8 mouse cellular contexts compared by ENCODE assay signal in the genomic region with DNA sequence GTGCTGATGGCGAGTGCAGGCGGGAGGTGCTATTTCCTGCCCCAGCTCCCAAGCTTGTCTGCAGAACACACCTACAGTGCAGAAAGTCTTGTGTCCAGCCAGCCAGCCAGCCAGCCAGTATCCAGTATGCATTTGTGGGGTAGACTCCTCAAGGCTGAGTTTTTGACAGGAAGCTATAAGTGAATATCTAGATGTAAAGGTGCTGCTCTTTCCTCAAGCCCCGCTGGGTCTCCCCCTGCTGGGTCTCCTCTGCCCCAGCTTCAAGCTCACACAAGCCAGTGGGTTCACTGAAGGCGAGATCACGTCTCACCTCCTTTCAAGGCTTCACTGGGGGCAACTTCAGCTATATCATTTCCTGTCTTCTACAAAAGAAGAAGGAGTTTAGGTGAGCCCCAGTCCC. TPM values are rescaled to one million over a fixed set of nuclear protein-coding genes. Genes with fewer than 3 reads are reported as not detected.
DNase-seq lines count a peak whose midpoint lies in the region; ATAC-seq lines count a peak whose summit lies in the region.

No protein-coding gene starts in this region.

- H3K27ac ChIP-seq in midbrain, embryonic 10.5 days (replicated peaks): peak overlapping the region; percentile 81

- H3K36me3 ChIP-seq in midbrain, embryonic 10.5 days: peaks cover 2% of the 10 kb centered on the region

- H3K4me3 ChIP-seq in midbrain, embryonic 10.5 days: peak overlapping the region; percentile 45

- no peaks in the 10 kb centered on the region for H3K9me3 ChIP-seq in midbrain, embryonic 10.5 days (replicated peaks)

- ATAC-seq in CD4-positive, CD25-positive, alpha-beta regulatory T cell, adult 4 months: no peak

- peaks cover 44% of the 10 kb centered on the region for H3K4me1 ChIP-seq in midbrain, embryonic 10.5 days

- 46% methylated on average over 5 of the region's 5 CpGs for WGBS in midbrain, embryonic 10.5 days

- DNase-seq in CD4-positive, CD25-positive, alpha-beta regulatory T cell, adult 2 months (ENCODE audit: low read depth, low spot score): peak; percentile 67
- peak; percentile 48 to 58 for DNase-seq in spleen, postnatal 36 days (ENCODE audit: low spot score in 2 of 2)
- DNase-seq in spleen, postnatal 4 days (ENCODE audit: low spot score in 2 of 2): no peak
- no peak for DNase-seq in midbrain, embryonic 10.5 days (ENCODE audit: low spot score)
- peak; percentile 77 for DNase-seq in thymus, postnatal 4 days
- DNase-seq in adrenal gland, postnatal 25 days: no peak
- DNase-seq in cerebellum, postnatal 10 days: no peak

- H3K27me3 ChIP-seq in midbrain, embryonic 10.5 days (ENCODE audit: low read depth, poor library complexity, severe bottlenecking): peaks cover 35% of the 10 kb centered on the region

RNA-seq across cellular contexts. Expression of a gene that starts 3.0 kb away (rescaled TPM):
- 100 to 1,000 TPM; 346 to 405 TPM for polyA plus RNA-seq in CD4-positive, CD25-positive, alpha-beta regulatory T cell, adult 4 months (2017; shearing (Covaris generic))
- polyA plus RNA-seq in midbrain, embryonic 10.5 days (2016; fragmentation: Nextera tagmentation; extraction: Ambion mirVana): 157 and 171 TPM in 2 replicates
- total RNA-seq in adrenal gland, postnatal 25 days (2021): 59.0 and 84.6 TPM in 2 replicates

RNA-seq across cellular contexts. Expression of a gene that starts 26.0 kb away (rescaled TPM):
- polyA plus RNA-seq in CD4-positive, CD25-positive, alpha-beta regulatory T cell, adult 4 months (2017; shearing (Covaris generic)): 1 to 10 TPM; 3.1 to 3.7 TPM
- 8.2 and 14.7 TPM in 2 replicates for polyA plus RNA-seq in midbrain, embryonic 10.5 days (2016; fragmentation: Nextera tagmentation; extraction: Ambion mirVana)
- 7.4 and 9.4 TPM in 2 replicates for total RNA-seq in adrenal gland, postnatal 25 days (2021)

RNA-seq across cellular contexts. Expression of a gene that starts 59.0 kb away (rescaled TPM):
- polyA plus RNA-seq in CD4-positive, CD25-positive, alpha-beta regulatory T cell, adult 4 months (2017; shearing (Covaris generic)): not detected
- 2.5 and 2.7 TPM in 2 replicates for polyA plus RNA-seq in midbrain, embryonic 10.5 days (2016; fragmentation: Nextera tagmentation; extraction: Ambion mirVana)
- total RNA-seq in adrenal gland, postnatal 25 days (2021): not detected in 2 replicates

Comparison
In these comparisons a context has a peak if more than half of its experiments do, and no peak if none do; other contexts are left out.
1. DNase-seq: peak in CD4-positive, CD25-positive, alpha-beta regulatory T cell, adult 2 months (single experiment), spleen, postnatal 36 days (2 of 2) and thymus, postnatal 4 days (single experiment); none in spleen, postnatal 4 days (0 of 2), midbrain, embryonic 10.5 days (single experiment), adrenal gland, postnatal 25 days (single experiment) and cerebellum, postnatal 10 days (0 of 2).